Mouse (Mus musculus) urinary bladder, postnatal 25 days (tissue): Measurements from ENCODE around the gene Plekhg2.

ENCODE experiments used
- DNase-seq: peaks from one replicate; pipeline ENCODE4 v3.0.0; 2022; ENCODE audit warnings: low spot score

Gene Plekhg2

DNA sequence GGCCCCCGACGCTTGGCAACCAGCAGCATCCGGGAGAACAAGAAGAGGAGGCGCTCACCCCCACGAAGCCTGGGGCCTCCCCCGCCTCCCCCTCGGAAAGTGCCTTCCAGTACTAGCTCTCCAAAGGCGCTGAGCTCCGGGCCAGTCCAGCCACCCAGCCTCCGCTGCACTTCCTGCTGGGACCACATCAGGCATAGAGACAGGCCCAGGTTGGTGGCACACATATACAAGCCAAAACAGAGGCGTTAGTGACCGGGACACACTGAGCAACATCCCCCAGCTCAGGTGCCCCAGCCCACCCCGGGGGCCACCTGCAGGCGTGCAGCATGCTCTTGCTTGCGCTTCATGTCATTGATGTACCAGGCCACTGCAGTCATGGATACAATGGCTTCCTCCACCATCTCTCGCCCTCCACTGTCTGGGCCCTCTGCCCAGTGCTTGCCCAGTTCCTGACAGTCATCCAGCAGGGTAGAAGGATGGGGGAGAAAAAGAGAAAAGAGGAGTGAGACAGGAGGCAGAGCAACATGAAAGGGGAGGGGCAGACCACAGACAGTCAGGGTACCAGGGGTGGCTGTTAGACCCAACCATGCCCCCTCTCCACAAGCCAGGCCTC, 4.6 kb downstream of the Plekhg2 start:
- no peak for DNase-seq

DNA sequence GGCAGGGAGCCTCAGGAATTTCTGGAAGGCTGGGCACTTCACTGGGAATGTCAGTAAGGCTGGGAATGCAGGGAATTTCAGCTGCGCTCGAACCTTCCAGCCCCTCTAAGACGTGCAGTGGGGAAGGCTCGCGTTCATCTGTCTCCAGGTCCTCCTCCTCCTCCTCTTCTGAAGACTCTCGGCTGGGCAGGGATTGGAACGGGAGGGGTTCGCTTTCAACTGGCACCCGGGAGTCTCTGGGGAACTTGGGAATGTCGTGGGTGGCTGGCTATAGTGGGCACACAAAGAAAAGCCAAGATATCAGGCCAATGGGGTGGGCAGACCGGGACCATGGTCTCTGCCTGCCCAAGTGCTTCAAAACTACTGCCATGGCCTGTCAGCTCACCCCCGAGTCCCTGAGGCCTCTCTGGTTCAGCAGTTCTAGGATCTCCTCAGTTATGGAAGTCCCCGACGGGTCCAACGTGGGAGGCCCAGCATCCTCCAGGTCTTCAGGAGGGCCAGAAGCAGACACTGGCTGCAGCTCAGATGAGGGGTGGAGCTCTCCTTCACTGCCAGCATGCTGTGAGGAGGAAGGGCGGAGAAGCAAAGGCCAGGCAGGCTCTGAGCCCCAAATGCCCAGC, 9.8 kb downstream of the Plekhg2 start:
- DNase-seq: no peak

DNA sequence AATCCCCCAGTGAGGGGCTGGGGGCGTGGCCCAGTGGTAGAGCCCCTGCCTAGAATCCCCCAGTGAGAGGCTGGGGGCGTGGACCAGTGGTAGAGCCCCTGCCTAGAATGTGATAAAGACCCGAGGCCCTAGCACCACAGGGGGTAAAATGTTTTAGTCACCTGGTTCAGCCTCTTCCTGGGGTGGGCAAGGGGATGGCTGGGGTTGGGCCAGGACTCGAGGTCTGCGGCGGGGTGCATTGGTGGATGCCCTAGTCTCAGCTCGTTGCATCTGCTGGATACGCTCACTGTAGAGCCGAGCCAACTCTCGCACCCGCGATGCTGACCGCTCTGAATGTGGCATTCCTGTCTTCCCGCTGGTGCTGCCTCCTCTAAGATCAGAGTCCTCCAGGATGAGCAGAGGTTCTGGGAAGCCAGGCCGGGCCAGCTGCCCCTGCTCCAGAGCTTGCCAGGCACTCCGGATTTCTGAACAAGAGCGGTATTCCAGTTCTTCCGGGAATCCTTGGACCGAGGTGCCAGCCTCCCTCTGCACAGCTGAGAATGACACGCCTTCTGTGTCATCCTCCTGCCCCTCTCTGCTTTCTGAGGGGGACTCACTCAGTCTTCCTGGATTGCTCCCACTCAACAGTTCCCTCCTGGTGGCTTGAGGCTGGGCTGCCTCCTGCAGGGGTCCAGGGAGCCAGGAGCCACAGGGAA, 10.6 kb downstream of the Plekhg2 start:
- no peak for DNase-seq

DNA sequence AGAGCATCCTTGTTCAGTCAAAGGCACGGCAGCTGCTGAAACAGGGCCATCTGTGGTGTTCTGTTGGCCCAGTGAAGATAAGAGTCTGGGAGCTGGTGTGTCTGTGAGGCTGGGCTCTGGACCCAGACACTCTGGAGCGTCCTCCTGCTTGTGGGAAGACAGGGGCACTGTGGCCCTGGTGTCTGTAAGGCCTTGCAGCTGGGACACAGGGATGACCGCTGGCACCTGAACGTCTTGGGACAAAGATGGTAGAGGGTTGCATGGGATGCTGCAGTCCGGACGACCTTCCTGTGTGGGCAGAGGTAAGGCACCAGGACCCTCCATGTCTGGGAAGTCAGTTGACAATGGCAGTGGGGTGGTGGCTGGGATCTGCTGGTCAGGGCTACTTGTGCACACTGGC, 12.1 kb downstream of the Plekhg2 start:
- no peak for DNase-seq

DNA sequence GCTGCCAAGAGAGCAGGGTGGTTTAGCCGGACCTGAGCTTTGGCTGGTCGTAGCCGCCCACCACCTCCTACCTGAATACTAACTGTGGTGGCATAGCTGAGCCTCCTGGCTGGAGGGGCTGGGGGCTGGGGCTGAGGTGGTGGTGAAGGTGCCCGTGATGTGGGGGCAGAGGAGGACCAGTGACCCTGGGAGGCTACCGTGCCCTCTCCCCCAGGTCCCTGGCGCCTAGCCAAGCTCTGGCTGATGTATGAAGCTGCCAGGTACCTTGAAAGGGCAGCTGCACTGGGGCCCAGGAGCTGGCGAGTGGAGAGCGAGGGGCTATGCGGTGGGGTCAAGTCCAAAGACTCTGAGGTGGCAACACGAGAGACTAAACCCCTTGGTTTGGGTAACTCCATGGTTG, 12.5 kb downstream of the Plekhg2 start:
- no peak for DNase-seq

DNA sequence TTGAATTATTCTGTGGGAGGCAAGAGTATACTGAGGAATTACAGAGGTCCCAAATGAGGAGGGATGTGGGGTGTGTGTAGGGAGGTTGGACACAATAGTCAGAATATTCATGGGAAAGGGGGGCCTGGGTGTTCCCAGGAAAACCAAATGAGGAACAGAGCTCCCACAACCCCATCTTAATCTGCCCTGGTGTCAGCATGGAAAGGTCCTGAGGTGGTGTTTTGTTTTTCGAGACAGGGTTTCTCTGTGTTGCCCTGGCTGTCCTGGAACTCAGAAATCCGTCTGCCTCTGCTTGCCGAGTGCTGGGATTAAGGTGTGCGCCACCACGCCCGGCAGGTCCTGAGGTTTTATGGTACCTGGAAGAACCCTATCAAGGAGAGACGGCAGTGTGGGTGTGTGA, 14.0 kb downstream of the Plekhg2 start:
- DNase-seq: no peak

DNA sequence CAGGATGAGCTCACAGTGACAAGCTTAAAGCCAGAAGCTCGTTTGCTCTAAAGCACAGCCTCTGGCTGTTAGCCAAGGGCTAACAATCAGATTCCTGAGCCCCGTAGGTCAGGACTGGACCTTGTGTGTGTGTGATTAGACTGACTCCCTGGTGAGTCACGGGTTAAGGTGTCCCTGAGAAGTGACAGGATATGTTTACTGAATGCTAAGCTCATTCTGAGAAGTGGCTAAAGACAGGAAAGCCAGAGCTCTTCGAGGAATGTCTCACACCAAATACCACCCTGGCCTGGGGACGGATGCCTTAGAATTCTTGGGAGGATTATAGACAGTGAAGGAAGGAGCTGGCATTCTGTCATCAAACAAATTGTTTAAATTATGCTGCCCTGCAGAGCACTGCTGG, 14.4 kb downstream of the Plekhg2 start:
- no peak for DNase-seq

DNA sequence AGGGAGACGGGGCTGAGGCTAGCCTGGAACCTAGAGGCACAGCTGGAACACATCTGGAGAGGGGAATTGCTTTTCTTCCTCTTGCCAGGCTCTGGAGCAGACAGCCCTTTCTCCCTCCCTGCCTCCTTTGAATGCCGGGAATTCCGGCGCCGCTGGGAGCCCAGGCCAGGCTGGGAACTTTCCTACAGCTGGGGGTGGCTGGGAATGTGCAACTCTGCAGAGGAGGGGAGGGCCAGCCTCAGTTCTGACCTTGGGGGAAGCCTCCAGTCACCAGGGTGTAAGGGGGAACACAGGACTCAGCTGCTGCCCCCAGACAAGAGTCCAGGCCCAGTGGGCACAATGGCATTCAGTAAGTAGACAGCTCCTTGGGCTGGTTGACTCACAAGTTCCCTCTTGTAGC, 15.4 kb downstream of the Plekhg2 start:
- DNase-seq: no peak

DNA sequence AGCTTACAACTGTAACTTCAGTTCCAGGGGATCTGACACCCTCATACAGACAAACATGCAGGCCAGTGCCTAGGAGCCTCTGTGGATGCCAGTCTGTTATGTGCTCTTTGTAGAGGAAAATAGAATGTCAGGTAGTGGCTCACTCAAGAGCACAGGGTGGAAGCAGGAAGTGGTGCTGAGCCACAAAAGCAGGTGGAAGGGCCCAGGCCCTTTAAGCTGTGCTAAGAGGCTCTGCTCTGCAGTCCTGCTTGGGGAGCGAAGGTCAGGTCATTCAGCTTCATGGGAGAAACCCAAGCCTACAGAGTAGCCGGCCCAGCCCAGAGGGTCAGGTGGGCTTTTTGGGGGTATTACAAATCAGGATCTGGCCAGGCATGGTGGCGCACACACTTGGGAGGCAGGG, 17.2 kb downstream of the Plekhg2 start:
- DNase-seq: no peak

DNA sequence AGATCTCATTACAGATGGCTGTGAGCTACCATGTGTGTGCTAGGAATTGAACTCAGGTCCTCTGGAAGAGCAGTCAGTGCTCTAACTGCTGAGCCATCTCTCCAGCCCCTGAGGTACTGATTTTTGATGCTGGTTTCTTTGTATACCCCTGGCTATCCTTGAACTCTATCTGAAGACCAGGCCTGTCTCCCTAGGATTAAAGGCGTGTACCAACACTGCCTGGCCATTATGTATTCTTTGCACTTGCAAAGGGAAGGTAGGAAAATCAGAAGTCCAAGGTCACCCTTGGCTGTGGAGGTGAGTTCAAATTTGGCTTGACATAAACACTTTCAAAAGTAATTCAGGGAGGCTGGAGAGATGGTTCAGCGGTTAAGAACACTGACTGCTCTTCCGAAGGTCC, 17.8 kb downstream of the Plekhg2 start:
- no peak for DNase-seq

DNA sequence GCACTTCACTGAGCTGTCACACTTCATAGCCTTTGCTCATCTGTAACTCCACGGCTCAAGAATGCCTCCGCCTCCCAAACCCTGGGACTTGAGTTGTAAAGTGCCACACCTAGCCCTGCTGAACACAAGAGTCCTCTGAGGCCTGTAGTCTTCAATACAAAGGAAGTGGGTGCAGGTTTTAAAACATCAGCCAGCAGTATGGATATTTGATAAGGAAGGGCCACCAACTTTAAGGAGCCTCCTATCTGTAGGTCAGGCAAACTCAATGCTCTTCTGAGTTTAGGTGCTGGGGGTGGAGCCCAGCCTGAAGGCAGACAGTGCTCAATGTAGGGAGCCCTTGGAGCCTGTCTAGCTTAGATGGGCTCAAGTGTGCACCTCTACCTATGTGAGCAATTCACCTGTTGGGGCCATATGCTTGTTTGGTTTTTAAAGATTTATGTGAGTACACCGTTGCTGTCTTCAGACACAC, 18.3 kb downstream of the Plekhg2 start:
- DNase-seq: no peak

DNA sequence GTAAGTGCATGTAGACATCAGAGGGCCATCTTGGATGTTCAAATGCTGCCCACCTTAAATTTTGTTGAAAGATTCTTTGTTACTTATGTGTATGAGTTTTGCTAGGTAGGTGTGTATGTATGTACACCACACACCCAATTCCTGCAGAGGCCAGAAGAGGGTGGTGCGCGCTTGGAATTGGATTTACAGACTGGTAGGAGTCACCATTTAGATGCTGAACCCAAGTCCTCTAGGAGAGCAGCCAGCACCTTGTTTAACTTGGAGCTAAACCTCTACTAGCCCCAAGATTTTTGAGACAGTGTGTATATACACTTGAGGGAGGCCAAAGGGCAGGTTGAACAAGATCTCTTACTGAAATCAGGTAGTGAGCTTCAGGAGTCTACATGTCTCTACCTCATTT, 19.1 kb downstream of the Plekhg2 start:
- DNase-seq: no peak

DNA sequence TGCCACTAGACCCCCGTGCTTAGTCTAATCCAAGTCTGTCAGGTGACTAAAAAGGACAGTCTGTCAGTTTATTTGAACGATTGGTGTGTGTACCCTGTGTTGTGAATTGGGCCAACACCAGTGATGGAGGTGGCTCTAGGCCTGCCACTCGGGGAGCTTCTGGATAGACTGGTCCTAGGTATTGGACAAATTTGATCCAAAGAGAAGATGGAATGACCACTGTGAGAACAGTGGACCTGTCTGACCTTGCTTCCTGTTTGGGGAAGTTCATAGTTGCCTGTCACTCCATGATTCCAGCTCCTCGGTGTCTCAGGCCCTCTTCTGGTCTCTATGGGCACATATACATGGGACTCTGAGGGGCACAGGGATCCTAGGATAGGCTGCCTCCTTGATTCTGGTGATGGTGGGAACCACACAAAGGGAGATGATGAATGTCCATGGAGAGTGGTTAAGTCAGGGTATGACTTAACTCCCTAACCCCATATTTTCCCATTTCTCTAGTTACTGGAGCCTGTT, 20.7 kb downstream of the Plekhg2 start:
- DNase-seq: no peak

DNA sequence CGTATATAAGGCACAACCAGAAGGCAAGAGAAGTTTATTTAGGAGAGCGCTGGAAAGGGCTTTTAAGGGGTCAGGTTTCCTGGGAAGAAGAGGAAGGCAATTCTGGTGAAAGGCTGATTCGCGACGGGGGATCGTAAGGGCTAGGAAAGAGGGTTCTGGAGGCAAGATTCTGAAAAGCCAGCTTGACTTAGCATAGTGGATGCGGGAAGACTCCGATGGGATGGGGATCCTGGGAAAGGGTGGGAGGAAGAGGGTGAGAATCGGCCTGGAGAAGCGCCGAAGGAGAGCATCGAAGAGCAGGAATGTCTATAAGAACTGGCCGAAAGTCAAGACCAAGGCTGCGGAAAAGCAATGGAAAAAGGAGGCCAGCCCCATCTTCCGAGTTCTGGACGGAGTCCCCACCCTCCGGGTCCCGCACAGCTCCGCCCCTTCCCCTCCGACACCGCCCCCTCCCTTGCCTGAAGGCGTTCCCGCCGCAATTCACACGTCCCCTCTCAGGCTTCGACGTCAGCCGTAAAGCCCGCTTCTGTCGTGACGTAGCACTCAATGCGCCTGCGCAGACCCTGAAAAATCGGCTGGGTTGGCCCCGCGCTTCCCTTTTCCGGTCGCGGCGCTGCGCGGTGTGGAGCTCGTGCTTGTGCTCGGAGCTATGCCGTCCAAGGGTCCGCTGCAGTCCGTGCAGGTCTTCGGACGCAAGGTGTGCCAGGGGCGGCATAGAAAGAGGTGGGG, 22.1 kb downstream of the Plekhg2 start, which contains the start of gene Rps16:
Rps16 (plus strand) TSS at position 498 of the 729 bp plus-strand sequence.
- peak; percentile 96 for DNase-seq

DNA sequence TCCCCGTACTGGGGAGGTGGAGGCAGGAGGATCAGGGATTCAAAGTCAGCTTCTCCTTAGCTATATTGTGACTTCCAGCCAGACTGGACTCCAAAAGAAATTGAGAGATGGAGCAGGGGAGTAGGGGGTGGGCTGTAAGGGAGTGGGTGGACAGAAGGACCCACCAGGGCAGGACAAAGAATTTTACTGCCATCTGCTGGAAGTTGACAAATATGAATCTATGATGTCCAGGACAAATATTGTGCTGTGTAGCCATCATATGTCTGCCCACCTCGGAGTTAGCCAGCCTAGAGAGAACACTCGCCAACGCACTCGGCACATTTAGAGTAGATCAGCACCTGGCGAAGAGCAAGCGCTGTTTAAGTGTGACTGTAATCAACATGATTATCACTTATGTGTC, 23.8 kb downstream of the Plekhg2 start:
- no peak for DNase-seq

DNA sequence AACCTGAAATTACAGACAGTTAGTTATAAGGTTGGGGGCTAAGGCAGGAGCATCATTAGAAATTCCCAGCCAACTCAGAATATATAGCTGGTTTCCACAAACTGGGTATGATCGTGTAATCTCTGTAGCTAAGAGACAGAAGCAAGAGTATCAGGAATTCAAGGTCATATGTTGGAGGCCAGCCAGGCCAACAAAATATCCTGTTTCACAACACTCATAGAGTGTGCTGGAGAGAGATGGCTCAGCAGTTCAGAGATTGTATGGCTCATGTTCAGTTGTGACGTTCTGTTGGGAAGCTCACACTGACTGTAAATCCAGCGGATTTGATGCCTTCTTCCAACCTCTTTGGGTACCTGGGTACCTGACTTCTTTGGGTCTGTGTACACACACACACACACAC, 24.7 kb downstream of the Plekhg2 start:
- no peak for DNase-seq

DNA sequence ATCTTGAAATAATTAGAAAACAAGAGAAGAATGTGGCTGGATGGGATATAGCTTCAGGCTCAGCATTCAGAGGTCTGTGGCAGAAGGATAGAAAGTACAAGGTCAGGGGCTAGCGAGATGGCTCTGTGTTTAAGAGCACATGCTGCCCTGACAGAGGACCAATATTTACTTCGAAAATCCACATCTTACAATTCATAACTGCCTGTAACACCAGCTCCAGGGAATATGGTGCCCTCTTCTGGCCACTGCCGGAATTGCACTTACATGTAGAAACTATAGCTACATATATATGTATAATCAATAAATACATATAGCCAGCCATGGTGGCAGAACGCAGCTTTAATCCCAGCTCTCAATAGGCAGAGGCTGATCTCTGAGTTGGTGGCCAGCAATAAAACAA, 27.8 kb downstream of the Plekhg2 start:
- DNase-seq: peak; percentile 59

DNA sequence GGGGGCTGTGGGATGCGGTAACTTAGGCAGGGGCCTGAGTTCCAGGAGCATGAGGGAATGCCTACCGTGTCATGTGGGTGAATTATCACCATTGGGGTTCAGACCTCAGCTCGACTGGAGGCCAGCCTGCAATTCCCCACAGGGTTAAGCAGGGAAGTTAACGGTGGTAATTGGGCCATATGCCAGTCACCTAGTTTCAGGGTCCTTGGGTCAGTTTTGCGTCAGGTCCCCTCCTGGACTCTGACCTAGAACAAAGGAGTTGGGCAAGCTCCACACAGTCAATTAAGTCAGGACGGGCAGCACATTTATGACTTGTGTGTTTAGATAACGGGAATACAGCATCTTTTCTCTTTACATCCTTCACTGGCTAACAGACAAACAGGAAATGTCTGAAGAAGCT, 31.0 kb downstream of the Plekhg2 start:
- no peak for DNase-seq

DNA sequence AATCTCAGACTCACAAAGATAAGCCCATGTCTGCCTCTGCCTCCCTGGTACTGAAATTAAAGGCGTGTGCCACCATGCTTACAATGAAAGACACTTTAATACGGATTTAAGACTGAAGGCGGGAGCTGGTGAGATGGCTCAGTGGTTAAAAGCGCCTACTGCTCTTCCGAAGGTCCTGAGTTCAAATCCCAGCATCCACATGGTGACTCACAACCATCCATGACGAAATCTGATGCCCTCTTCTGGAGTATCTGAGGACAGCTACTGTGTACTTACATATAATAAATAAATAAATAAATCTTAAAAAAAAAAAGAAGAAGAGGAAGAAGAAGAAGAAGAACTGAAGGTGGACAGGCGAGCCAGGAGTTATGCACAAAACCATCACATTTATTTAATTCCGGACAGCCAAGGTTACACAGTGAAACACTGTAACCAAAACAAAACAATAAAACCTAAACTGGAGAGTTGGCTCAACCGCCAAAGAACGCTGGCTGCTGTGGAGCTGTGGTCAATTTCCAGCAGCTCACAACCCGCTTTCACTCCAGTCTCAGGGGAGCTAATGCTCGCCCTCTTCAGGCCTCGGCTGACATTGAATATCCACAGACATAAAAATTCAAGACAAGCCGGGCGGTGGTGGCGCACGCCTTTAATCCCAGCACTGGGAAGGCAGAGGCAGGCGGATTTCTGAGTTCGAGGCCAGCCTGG, 33.0 kb downstream of the Plekhg2 start:
- no peak for DNase-seq

DNA sequence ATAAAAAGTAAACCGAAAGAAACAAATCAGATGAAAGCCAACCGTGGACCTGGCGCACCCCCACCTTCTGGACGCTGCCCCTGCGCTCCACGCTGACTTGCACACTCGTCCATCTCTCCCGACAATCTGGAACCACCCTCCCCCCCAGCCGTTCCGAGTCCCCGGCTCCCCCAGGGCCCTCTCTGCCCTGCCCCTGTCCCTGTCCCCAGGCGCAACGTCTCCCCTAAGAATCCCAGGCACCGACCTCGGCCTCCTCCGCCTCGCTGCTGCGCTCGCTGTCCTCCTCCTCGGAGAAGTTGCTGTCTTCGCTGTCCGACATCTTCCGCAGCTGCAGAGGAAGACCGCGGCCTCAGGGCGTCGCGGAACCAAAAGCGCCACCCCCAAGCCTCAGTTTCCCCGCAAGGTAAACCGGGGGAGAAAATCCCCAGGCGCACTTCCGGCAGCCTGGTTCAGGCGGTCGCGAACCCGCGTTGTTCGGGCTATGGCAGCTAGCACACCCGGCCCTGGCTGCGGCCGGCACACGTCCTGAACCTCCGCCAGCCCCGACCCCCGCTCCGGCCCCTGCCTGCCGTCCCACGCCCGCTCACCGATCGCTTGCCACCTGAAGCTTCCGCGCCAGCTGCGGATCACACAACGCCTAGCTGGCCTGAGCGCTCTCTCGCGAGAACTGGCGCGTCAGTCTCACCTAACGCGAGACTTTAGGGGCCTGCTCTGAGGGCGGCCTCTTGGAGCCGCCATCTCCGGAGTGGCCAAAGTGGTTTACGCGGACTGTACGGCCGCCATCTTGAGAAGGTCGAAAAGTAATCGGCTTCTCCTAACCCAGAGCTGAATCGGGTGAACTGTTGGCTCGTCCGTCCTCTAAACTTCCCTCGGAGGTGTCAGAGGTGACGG, 34.0 kb downstream of the Plekhg2 start, which contains the start of gene Supt5:
Supt5 (minus strand) TSS at position 639 of the 891 bp plus-strand sequence.
- DNase-seq: peak; percentile 94

DNA sequence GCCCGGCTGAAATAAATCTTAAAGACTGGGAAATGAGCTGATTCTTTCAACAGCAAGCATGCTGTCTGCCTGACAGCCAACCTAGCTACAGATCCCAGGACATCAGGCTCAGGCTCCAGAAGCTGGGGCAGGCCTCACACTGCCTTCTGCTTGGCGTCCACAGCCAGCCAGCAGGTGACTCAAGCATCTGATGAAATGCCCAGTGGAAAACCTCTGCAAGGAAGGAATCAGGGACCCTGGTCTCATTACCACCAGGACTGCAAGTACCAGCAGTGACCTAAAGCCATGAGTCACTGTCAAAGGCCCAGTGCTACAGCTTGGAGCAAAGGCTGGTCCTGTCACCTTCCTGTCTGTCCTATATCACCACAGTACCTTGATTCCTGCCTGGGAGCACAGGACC, 36.9 kb downstream of the Plekhg2 start:
- no peak for DNase-seq
